Mouse (Mus musculus) heart, adult 2 months (tissue): ENCODE results near the gene Supt4a. TPM values are rescaled to one million over a fixed set of nuclear protein-coding genes. Genes with fewer than 3 reads are reported as not detected.

Experiments
- DNase-seq, 2 experiments: peaks; one replicate each; pipeline ENCODE4 v3.0.0; 2021
- H3K27ac ChIP-seq: fragments of 200-600 bp; 2 replicates; pipeline ENCODE4 v1.8.1; 2022
- H3K27me3 ChIP-seq: fragments of 200-500 bp; 2 replicates; pipeline ENCODE4 v1.6.1; 2012; ENCODE audit warnings: mild to moderate bottlenecking, low read length, inconsistent platforms, mixed read lengths; ENCODE audit not compliant: control insufficient read depth, insufficient read depth
- H3K36me3 ChIP-seq: fragments of 200-500 bp; 2 replicates; pipeline ENCODE4 v1.6.1; 2012; ENCODE audit warnings: low read length, inconsistent platforms; ENCODE audit not compliant: control insufficient read depth, insufficient read depth
- H3K4me1 ChIP-seq: fragments of 200-500 bp; 2 replicates; pipeline ENCODE4 v1.6.1; 2011; ENCODE audit warnings: low read length; ENCODE audit not compliant: control insufficient read depth, insufficient read depth
- H3K4me3 ChIP-seq: fragments of 200-600 bp; 2 replicates; pipeline ENCODE4 v1.8.1; 2022
- H3K79me2 ChIP-seq: fragments of 200-500 bp; replicated peaks from 2 replicates; pipeline ENCODE4 v1.6.1; 2012; ENCODE audit warnings: mild to moderate bottlenecking, inconsistent platforms, low read length, moderate library complexity, mixed read lengths; ENCODE audit not compliant: control insufficient read depth, insufficient read depth
- H3K9ac ChIP-seq: fragments of 200-500 bp; 2 replicates; pipeline ENCODE4 v1.6.1; 2012; ENCODE audit warnings: low read depth, mild to moderate bottlenecking, control low read depth, inconsistent platforms, low read length, mixed read lengths
- CTCF ChIP-seq: fragments of 200-600 bp; IDR thresholded peaks from 2 replicates; pipeline ENCODE4 v1.8.1; 2022; ENCODE audit warnings: antibody characterized with exemption, mild to moderate bottlenecking, moderate library complexity
- EP300 ChIP-seq: fragments of 200-500 bp; IDR thresholded peaks from 2 replicates; pipeline ENCODE4 v1.6.1; 2011; ENCODE audit warnings: low read depth, low read length, control low read depth; ENCODE audit not compliant: insufficient read depth
- POLR2A ChIP-seq: fragments of 200-500 bp; IDR thresholded peaks from 2 replicates; pipeline ENCODE4 v1.6.1; 2011; ENCODE audit warnings: mild to moderate bottlenecking, low read depth, low read length, control low read depth; ENCODE audit not compliant: insufficient read depth
- WGBS: fragments of 180-500 bp; shearing (Covaris S2); methylation state at CpG from one replicate; pipeline ENCODE4 v1.1.7; 2018; 5-methylcytosine and 5-hydroxymethylcytosine counted together
- intact Hi-C: fragments of 180-260 bp; cut with DNase I; formaldehyde crosslinking; loops from one replicate; pipeline ENCODE4 v1.15.1; 2025
- polyA plus RNA-seq: library from polyadenylated mRNA; depleted of rRNA; stranded (reverse); fragments of >200 nt; gene quantifications from 2 replicates; pipeline ENCODE4 v1.2.3, GENCODE M21; 2012
- total RNA-seq, 2 experiments: library from RNA; stranded (reverse); gene quantifications; 2 replicates each; pipeline ENCODE4 v1.2.3; 2021

Supt4a gene
- total and polyA plus RNA-seq, 3 experiments = 41.4 to 47.5 (median 44.6) TPM

GRCm38 (mm10) chr11:87708979-87709378 is 28.4 kb upstream of the Supt4a start:
- H3K79me2 ChIP-seq = no peaks in the 10 kb centered on the region
- no peaks in the 10 kb centered on the region for H3K36me3 ChIP-seq
- no peak for DNase-seq
- no peak overlapping the region for H3K9ac ChIP-seq
- 75% methylated on average over 5 of the region's 5 CpGs for WGBS
- no peak overlapping the region for H3K27ac ChIP-seq
- intact Hi-C loops = no loop called here
- H3K4me1 ChIP-seq = no peaks in the 10 kb centered on the region
- no peaks in the 10 kb centered on the region; the same call in 1 of the 2 replicates for H3K27me3 ChIP-seq
- TF ChIP-seq CTCF = no peak
- TF ChIP-seq POLR2A = no peak
- no peak for TF ChIP-seq EP300
- H3K4me3 ChIP-seq = no peak overlapping the region

- no peaks in the 10 kb centered on the region; the same call in 1 of the 2 replicates for H3K27me3 ChIP-seq
- WGBS = 12% methylated on average over 21 of the region's 21 CpGs
- no peak overlapping the region for H3K27ac ChIP-seq
- TF ChIP-seq POLR2A (no peak), CTCF (no peak), EP300 (no peak)
- intact Hi-C loops = no loop called here
- H3K9ac ChIP-seq = no peak overlapping the region
- H3K4me1 ChIP-seq = no peaks in the 10 kb centered on the region
- H3K36me3 ChIP-seq = no peaks in the 10 kb centered on the region
- no peak for DNase-seq
- no peaks in the 10 kb centered on the region for H3K79me2 ChIP-seq
- no peak overlapping the region for H3K4me3 ChIP-seq
Observed at GRCm38 (mm10) chr11:87709513-87710261, 27.7 kb upstream of the Supt4a start.

- no peaks in the 10 kb centered on the region for H3K79me2 ChIP-seq
- no peaks in the 10 kb centered on the region for H3K4me1 ChIP-seq
- no peaks in the 10 kb centered on the region for H3K36me3 ChIP-seq
- TF ChIP-seq EP300 = no peak
- H3K27me3 ChIP-seq = no peaks in the 10 kb centered on the region; the same call in 1 of the 2 replicates
- DNase-seq = no peak
- intact Hi-C loops = no loop called here
- H3K4me3 ChIP-seq = no peak overlapping the region
- no peak overlapping the region for H3K27ac ChIP-seq
- no peak overlapping the region for H3K9ac ChIP-seq
- 48% methylated on average over 7 of the region's 7 CpGs for WGBS
Observed at GRCm38 (mm10) chr11:87710262-87710615, 27.1 kb upstream of the Supt4a start.

GRCm38 (mm10) chr11:87712188-87712587 is 25.2 kb upstream of the Supt4a start:
- H3K4me3 ChIP-seq = no peak overlapping the region
- intact Hi-C loops = no loop called here
- no peak overlapping the region for H3K27ac ChIP-seq
- no peaks in the 10 kb centered on the region for H3K36me3 ChIP-seq
- no peak for DNase-seq
- no peaks in the 10 kb centered on the region for H3K4me1 ChIP-seq
- WGBS = 58% methylated on average over 4 of the region's 4 CpGs
- H3K9ac ChIP-seq = no peak overlapping the region
- H3K79me2 ChIP-seq = no peaks in the 10 kb centered on the region
- no peak for TF ChIP-seq EP300
- H3K27me3 ChIP-seq = no peaks in the 10 kb centered on the region; the same call in 1 of the 2 replicates

GRCm38 (mm10) chr11:87715999-87716398 is 21.4 kb upstream of the Supt4a start:
- Histone ChIP-seq H3K27me3 (no peaks in the 10 kb centered on the region; the same call in 1 of the 2 replicates), H3K4me3 (no peak overlapping the region), H3K27ac (no peak overlapping the region), H3K36me3 (no peaks in the 10 kb centered on the region), H3K79me2 (no peaks in the 10 kb centered on the region), H3K4me1 (no peaks in the 10 kb centered on the region), H3K9ac (no peak overlapping the region)
- no peak for DNase-seq
- TF ChIP-seq POLR2A (no peak), EP300 (no peak), CTCF (no peak)
- 83% methylated on average over 4 of the region's 4 CpGs for WGBS
- intact Hi-C loops = no loop called here

- no peaks in the 10 kb centered on the region; the same call in 1 of the 2 replicates for H3K27me3 ChIP-seq
- no peaks in the 10 kb centered on the region for H3K36me3 ChIP-seq
- no peaks in the 10 kb centered on the region for H3K79me2 ChIP-seq
- no peak overlapping the region for H3K4me3 ChIP-seq
- H3K9ac ChIP-seq = no peak overlapping the region
- intact Hi-C loops = no loop called here
- no peak for DNase-seq
- H3K27ac ChIP-seq = no peak overlapping the region
- 73% methylated on average over 7 of the region's 7 CpGs for WGBS
- H3K4me1 ChIP-seq = no peaks in the 10 kb centered on the region
- no peak for TF ChIP-seq EP300
- TF ChIP-seq CTCF = no peak
- TF ChIP-seq POLR2A = no peak
Observed at GRCm38 (mm10) chr11:87719526-87719925, 17.8 kb upstream of the Supt4a start.
